Mouse (Mus musculus): ENCODE measurements at regions not wholly inside any gene's neighbourhood (a gene's known extent, or its start where the extent isn't known, plus 50 kb on each side); places are given as distances from the start of the nearest gene placed in this dataset.
"Not testable (repeated sequence)": the region's sequence is repeated elsewhere in the genome, so short reads cannot be mapped to it uniquely, and the experiment has no call there.

- not testable (repeated sequence) for TF ChIP-seq CTCF (IDR thresholded peaks at IDR 0.05 in 2 of 3, conservative IDR thresholded peaks at IDR 0.05 in 1 of 3; ENCODE audit: control insufficient read depth in 1 of 3, insufficient read depth in 1 of 3, low read depth in 2 of 3, low read length in 3 of 3, poor library complexity in 1 of 3, severe bottlenecking in 1 of 3); TCF12 (IDR thresholded peaks at IDR 0.05; ENCODE audit: low read depth, low read length); SIN3A (IDR thresholded peaks at IDR 0.05; ENCODE audit: low read length); MAFK (IDR thresholded peaks at IDR 0.05; ENCODE audit: borderline replicate concordance, low read depth, low read length); GABPA (IDR thresholded peaks at IDR 0.05; ENCODE audit: low read depth, low read length); POLR2A (IDR thresholded peaks at IDR 0.05; ENCODE audit: control insufficient read depth in 1 of 2, insufficient read depth in 1 of 2, low read depth in 1 of 2, low read length in 2 of 2, poor library complexity in 1 of 2); USF1 (IDR thresholded peaks at IDR 0.05; ENCODE audit: low read depth, low read length); EP300 (IDR thresholded peaks at IDR 0.05; ENCODE audit: low read depth in 1 of 2, low read length in 2 of 2)
Measured at GRCm38 (mm10) chr4:3412323-3412722, 227.2 kb upstream of the Vmn1r3 start.

Data from MEL (cell line).